10 mouse cellular contexts compared by ENCODE assay signal in genomic region chr2:156787776-156788105, GRCm38 (mm10). TPM values are rescaled to one million over a fixed set of nuclear protein-coding genes. Genes with fewer than 3 reads are reported as not detected.
DNase-seq lines count a peak whose midpoint lies in the region; ATAC-seq and TF ChIP-seq lines count a peak whose summit lies in the region.
"Had no signal": no experiment of that assay in that cellular context is flagged by ENCODE, and none has a peak within 500 bp of the region (broad histone marks: within the 10 kb centered on the region; RNA-seq: fewer than 3 reads in every experiment).

No protein-coding gene starts in this region.

- no peak overlapping the region for H3K4me2 ChIP-seq in hindbrain, postnatal 0 days (ENCODE audit: low read depth, low read length)
- no peak overlapping the region for H3K4me2 ChIP-seq in hindbrain, embryonic 12.5 days (replicated peaks)
- H3K4me2 ChIP-seq in forebrain, embryonic 15.5 days (replicated peaks) = no peak overlapping the region
- H3K4me2 ChIP-seq: neural tube, embryonic 15.5 days had no signal

- no peak overlapping the region for H3K4me3 ChIP-seq in hindbrain, postnatal 0 days (ENCODE audit: low read length)
- no peak overlapping the region for H3K4me3 ChIP-seq in hindbrain, embryonic 12.5 days
- no peak overlapping the region for H3K4me3 ChIP-seq in forebrain, embryonic 15.5 days
- H3K4me3 ChIP-seq: neural tube, embryonic 15.5 days had no signal

- no peak overlapping the region for H3K9ac ChIP-seq in hindbrain, postnatal 0 days (replicated peaks; ENCODE audit: low read length)
- no peak overlapping the region for H3K9ac ChIP-seq in hindbrain, embryonic 12.5 days
- H3K9ac ChIP-seq in forebrain, embryonic 15.5 days (replicated peaks) = no peak overlapping the region
- H3K9ac ChIP-seq: neural tube, embryonic 15.5 days had no signal

- DNase-seq in hindbrain, postnatal 0 days (ENCODE audit: low spot score) = peak; percentile 34
- peak; percentile 39 for DNase-seq in thymus, postnatal 0 days (ENCODE audit: low spot score)
- no peak for DNase-seq in thymus, postnatal 4 days
- DNase-seq in brain, embryonic 14.5 days (ENCODE audit: low read depth) = no peak
- DNase-seq in frontal cortex, adult 2 months (ENCODE audit: extremely low spot score in 1 of 2, low spot score in 1 of 2) = no peak
- DNase-seq: heart, postnatal 4 days had no signal

- ATAC-seq in hindbrain, postnatal 0 days = no peak
- ATAC-seq in hindbrain, embryonic 12.5 days (ENCODE audit: low FRiP score) = no peak
- ATAC-seq in forebrain, embryonic 15.5 days (replicated peaks) = no peak
- ATAC-seq: activated CD4-positive, CD25-positive, alpha-beta regulatory T cell, adult 4 months had no signal

- no peak overlapping the region for H3K27ac ChIP-seq in hindbrain, postnatal 0 days
- no peak overlapping the region for H3K27ac ChIP-seq in hindbrain, embryonic 12.5 days
- H3K27ac ChIP-seq in forebrain, embryonic 15.5 days (replicated peaks) = no peak overlapping the region
- H3K27ac ChIP-seq: neural tube, embryonic 15.5 days had no signal

- H3K9me3 ChIP-seq in hindbrain, postnatal 0 days (ENCODE audit: low read length) = peaks cover 7% of the 10 kb centered on the region
- H3K9me3 ChIP-seq in hindbrain, embryonic 12.5 days (replicated peaks) = peaks cover 13% of the 10 kb centered on the region; the same call in 1 of the 2 replicates
- H3K9me3 ChIP-seq in forebrain, embryonic 15.5 days = peaks cover 11% of the 10 kb centered on the region

- no peaks in the 10 kb centered on the region for H3K27me3 ChIP-seq in hindbrain, postnatal 0 days (ENCODE audit: insufficient read depth, low read length)
- no peaks in the 10 kb centered on the region for H3K27me3 ChIP-seq in hindbrain, embryonic 12.5 days
- H3K27me3 ChIP-seq in forebrain, embryonic 15.5 days = no peaks in the 10 kb centered on the region
- H3K27me3 ChIP-seq: neural tube, embryonic 15.5 days had no signal

- no peak for TF ChIP-seq POLR2A in brain, embryonic 14.5 days (IDR thresholded peaks at IDR 0.05; ENCODE audit: borderline replicate concordance, extremely low read depth, insufficient read depth, insufficient read length, poor library complexity, severe bottlenecking)

- peak; percentile 60 for TF ChIP-seq CTCF in hindbrain, postnatal 0 days (IDR thresholded peaks at IDR 0.05; ENCODE audit: low read depth)
- TF ChIP-seq CTCF in brain, embryonic 14.5 days (IDR thresholded peaks at IDR 0.05; ENCODE audit: borderline replicate concordance, extremely low read depth, insufficient read depth, insufficient read length) = peak; percentile 40; the same call in 1 of the 2 replicates

- H3K36me3 ChIP-seq in hindbrain, postnatal 0 days (ENCODE audit: insufficient read depth, low read length) = no peaks in the 10 kb centered on the region
- no peaks in the 10 kb centered on the region for H3K36me3 ChIP-seq in hindbrain, embryonic 12.5 days
- H3K36me3 ChIP-seq in forebrain, embryonic 15.5 days = no peaks in the 10 kb centered on the region
- H3K36me3 ChIP-seq: neural tube, embryonic 15.5 days had no signal

- H3K4me1 ChIP-seq in hindbrain, postnatal 0 days (ENCODE audit: insufficient read depth, low read length) = no peaks in the 10 kb centered on the region
- H3K4me1 ChIP-seq in hindbrain, embryonic 12.5 days = no peaks in the 10 kb centered on the region
- H3K4me1 ChIP-seq in forebrain, embryonic 15.5 days = no peaks in the 10 kb centered on the region
- H3K4me1 ChIP-seq: neural tube, embryonic 15.5 days had no signal

- WGBS in hindbrain, postnatal 0 days = 51% methylated on average over 3 of the region's 3 CpGs
- 56% methylated on average over 3 of the region's 3 CpGs for WGBS in hindbrain, embryonic 12.5 days
- WGBS in forebrain, embryonic 15.5 days = 53% methylated on average over 3 of the region's 3 CpGs

RNA-seq across cellular contexts. Expression of gene Myl9, which starts 12.5 kb away (rescaled TPM):
- 38.4 and 41.7 TPM in 2 replicates for total RNA-seq in hindbrain, postnatal 0 days (2014; rRNA removed)
- 32.5 and 38.4 TPM in 2 replicates for polyA plus RNA-seq in hindbrain, postnatal 0 days (2015; fragmentation: Nextera tagmentation; extraction: Ambion mirVana)
- 122 and 144 TPM in 2 replicates for polyA plus RNA-seq in hindbrain, embryonic 12.5 days (2016; fragmentation: Nextera tagmentation; extraction: Ambion mirVana)
- 20.6 and 27.1 TPM in 2 replicates for polyA plus RNA-seq in thymus, postnatal 0 days (2015; fragmentation: Nextera tagmentation; extraction: Ambion mirVana)
- polyA plus RNA-seq in brain, embryonic 14.5 days (2012; rRNA removed) = 22.2 and 40.0 TPM in 2 replicates
- 51.9 and 57.3 TPM in 2 replicates for polyA plus RNA-seq in frontal cortex, adult 2 months (2012; rRNA removed)
- 32.2 and 34.2 TPM in 2 replicates for polyA plus RNA-seq in forebrain, embryonic 15.5 days (2015; fragmentation: Nextera tagmentation; extraction: Ambion mirVana)
- polyA plus RNA-seq: activated CD4-positive, CD25-positive, alpha-beta regulatory T cell, adult 4 months had no signal

RNA-seq across cellular contexts. Expression of gene Tgif2, which starts 52.1 kb away (rescaled TPM):
- 18.2 and 26.6 TPM in 2 replicates for total RNA-seq in hindbrain, postnatal 0 days (2014; rRNA removed)
- polyA plus RNA-seq in hindbrain, postnatal 0 days (2015; fragmentation: Nextera tagmentation; extraction: Ambion mirVana) = 12.6 and 14.4 TPM in 2 replicates
- polyA plus RNA-seq in hindbrain, embryonic 12.5 days (2016; fragmentation: Nextera tagmentation; extraction: Ambion mirVana) = 60.1 and 64.4 TPM in 2 replicates
- 17.2 and 19.2 TPM in 2 replicates for polyA plus RNA-seq in thymus, postnatal 0 days (2015; fragmentation: Nextera tagmentation; extraction: Ambion mirVana)
- 32.5 and 43.0 TPM in 2 replicates for polyA plus RNA-seq in brain, embryonic 14.5 days (2012; rRNA removed)
- 1.4 and 2.0 TPM in 2 replicates for polyA plus RNA-seq in frontal cortex, adult 2 months (2012; rRNA removed)
- polyA plus RNA-seq in forebrain, embryonic 15.5 days (2015; fragmentation: Nextera tagmentation; extraction: Ambion mirVana) = 42.4 and 45.2 TPM in 2 replicates

Comparison
In these comparisons a context has a peak if more than half of its experiments do, and no peak if none do; other contexts are left out.
1. DNase-seq: peak in hindbrain, postnatal 0 days (single experiment) and thymus, postnatal 0 days (single experiment); none in thymus, postnatal 4 days (single experiment), brain, embryonic 14.5 days (single experiment) and frontal cortex, adult 2 months (0 of 2).